Mouse (Mus musculus) neutrophil, adult 59 days (primary cell): ENCODE measurements around the gene Ociad1. TPM values are rescaled to one million over a fixed set of nuclear protein-coding genes. Genes with fewer than 3 reads are reported as not detected.

Experiments
- total RNA-seq, 2 experiments: library from RNA; stranded (reverse); gene quantifications; 1 replicate in 1 of 2; 2 replicates in 1 of 2; pipeline ENCODE4 v1.2.4; 2023

Gene Ociad1
- 10 to 100 TPM; 77.3 to 81.1 TPM for total RNA-seq

GRCm38 (mm10) chr5:73292502-73293457 is at the start of gene Ociad1:
Ociad1 (plus strand) TSS chr5:73292784.

GRCm38 (mm10) chr5:73256352-73257065 is 36.1 kb upstream of the Ociad1 start, which contains the start of gene Fryl:
Fryl (minus strand) TSS chr5:73256619.

GRCm38 (mm10) chr5:73340723-73341235 is 48.2 kb downstream of the Ociad1 start, which contains the start of gene Ociad2:
Ociad2 (minus strand) TSS chr5:73341028.

Other genes with a start within 250 kb of the Ociad1 start
- gene Fryl, start 36.2 kb upstream of the Ociad1 start, total RNA-seq: 100 to 1,000 TPM in 1 of 2 experiments, 10 to 100 TPM in 1; 86.8 to 112 TPM
- under 1 TPM in 1 of 2 experiments, not detected in 1; 0.20 TPM for gene Ociad2, start 48.2 kb downstream of the Ociad1 start, total RNA-seq
- not detected for gene Cwh43, start 113.3 kb downstream of the Ociad1 start, total RNA-seq
- gene Dcun1d4, start 188.2 kb downstream of the Ociad1 start, total RNA-seq: 1 to 10 TPM; 3.5 to 5.5 TPM